Mouse (Mus musculus): Measurements from ENCODE around the gene Clasp2. TPM values are rescaled to one million over a fixed set of nuclear protein-coding genes. Genes with fewer than 3 reads are reported as not detected.

Clasp2 gene
- total and polyA plus RNA-seq, 2 experiments: 2.6 to 17.4 TPM

DNA sequence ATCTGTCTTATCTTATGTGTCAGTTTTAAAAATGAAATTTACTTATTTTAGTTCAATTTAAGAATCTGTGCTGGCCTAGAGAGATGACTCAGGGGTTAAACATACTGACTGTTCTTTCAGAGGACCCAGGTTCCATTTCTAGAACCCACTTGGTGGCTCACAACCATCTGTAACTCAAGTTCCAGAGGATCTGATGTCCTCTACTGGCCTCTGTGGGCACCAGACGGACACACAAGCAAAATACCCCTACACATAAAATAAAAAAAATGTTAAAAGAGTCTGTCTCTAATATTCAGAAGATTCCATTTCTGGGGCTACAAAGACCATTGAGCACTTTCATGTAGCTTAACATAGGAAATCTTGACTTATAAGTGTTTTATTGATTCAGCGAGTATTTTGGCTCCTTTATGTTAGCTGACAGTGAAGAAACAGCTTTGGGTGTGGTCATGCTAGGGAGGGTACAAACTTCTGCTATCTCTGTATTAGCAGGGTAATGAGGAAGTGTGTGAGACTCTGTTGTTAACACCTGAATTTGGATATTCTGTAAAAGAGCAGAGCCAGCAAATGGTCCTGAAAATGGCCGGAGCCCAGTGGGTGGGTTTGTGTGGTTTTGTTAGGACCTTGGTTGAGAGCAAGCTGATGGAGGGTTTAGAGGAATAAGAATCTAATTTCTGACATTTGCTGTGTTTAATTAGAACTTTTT, 200.0 kb downstream of the Clasp2 start:
- TF ChIP-seq POLR2A (IDR thresholded peaks at IDR 0.05; ENCODE audit: extremely low read depth, insufficient read depth, low read length) (no peak), CTCF (IDR thresholded peaks at IDR 0.05; ENCODE audit: low read depth, low read length) (no peak)
- no peak for DNase-seq (ENCODE audit: extremely low read depth, low read depth, low spot score)
- Histone ChIP-seq H3K4me1 (ENCODE audit: control insufficient read depth, insufficient read depth, low read length) (peaks cover 2% of the 10 kb centered on the region), H3K36me3 (ENCODE audit: control insufficient read depth, insufficient read depth, low read length) (peaks cover 10% of the 10 kb centered on the region), H3K27me3 (ENCODE audit: control insufficient read depth, insufficient read depth, low read length) (no peaks in the 10 kb centered on the region), H3K27ac (replicated peaks; ENCODE audit: insufficient read depth, low read depth, low read length) (no peak overlapping the region), H3K4me3 (ENCODE audit: insufficient read depth, low read depth, low read length) (no peak overlapping the region), H3K9ac (ENCODE audit: low read depth, low read length) (no peak overlapping the region), H3K79me2 (ENCODE audit: control insufficient read depth, insufficient read depth, low read length) (peaks cover 58% of the 10 kb centered on the region; the same call in 1 of the 2 replicates)
- WGBS: 92% methylated on average over 3 of the region's 3 CpGs

- no peak overlapping the region for H3K27ac ChIP-seq (replicated peaks; ENCODE audit: insufficient read depth, low read depth, low read length)
- peaks cover 17% of the 10 kb centered on the region for H3K36me3 ChIP-seq (ENCODE audit: control insufficient read depth, insufficient read depth, low read length)
These were observed 202.1 kb downstream of the Clasp2 start for GRCm38 (mm10) chr9:113943372-113943771.

DNA sequence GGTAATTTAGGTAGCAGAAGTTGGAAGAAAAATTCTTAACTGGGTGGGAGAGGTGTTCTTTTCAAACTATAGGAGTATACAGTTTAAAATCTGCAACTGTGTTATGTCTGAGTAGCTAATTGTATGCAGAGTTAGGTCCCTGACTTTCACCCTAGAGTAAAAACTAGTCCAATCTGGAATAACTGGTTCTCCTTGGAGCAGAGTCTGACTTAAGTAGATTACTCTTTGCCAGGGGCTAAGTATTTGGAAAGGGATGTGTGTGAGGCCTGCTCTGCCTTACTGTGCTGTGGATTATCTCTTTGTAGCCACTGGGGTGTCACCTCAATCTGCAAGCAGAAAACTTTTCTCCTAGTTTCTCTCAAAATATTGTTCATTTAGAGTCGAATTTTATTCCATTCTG, 205.9 kb downstream of the Clasp2 start:
- no peaks in the 10 kb centered on the region; the same call in 1 of the 2 replicates for H3K4me1 ChIP-seq (ENCODE audit: control insufficient read depth, insufficient read depth, low read length)
- TF ChIP-seq POLR2A (IDR thresholded peaks at IDR 0.05; ENCODE audit: extremely low read depth, insufficient read depth, low read length) (no peak), CTCF (IDR thresholded peaks at IDR 0.05; ENCODE audit: low read depth, low read length) (no peak)
- no peak overlapping the region for H3K27ac ChIP-seq (replicated peaks; ENCODE audit: insufficient read depth, low read depth, low read length)
- no peaks in the 10 kb centered on the region for H3K27me3 ChIP-seq (ENCODE audit: control insufficient read depth, insufficient read depth, low read length)
- H3K9ac ChIP-seq (ENCODE audit: low read depth, low read length): no peak overlapping the region
- DNase-seq (ENCODE audit: extremely low read depth, low read depth, low spot score): no peak
- peaks cover 20% of the 10 kb centered on the region; the same call in 1 of the 2 replicates for H3K79me2 ChIP-seq (ENCODE audit: control insufficient read depth, insufficient read depth, low read length)
- no peak overlapping the region for H3K4me3 ChIP-seq (ENCODE audit: insufficient read depth, low read depth, low read length)
- peaks cover 32% of the 10 kb centered on the region for H3K36me3 ChIP-seq (ENCODE audit: control insufficient read depth, insufficient read depth, low read length)
- WGBS: 91% methylated on average over 1 of the region's 1 CpGs

More at GRCm38 (mm10) chr9:113943372-113943771, 202.1 kb downstream of the Clasp2 start:
- Histone ChIP-seq H3K27me3 (ENCODE audit: control insufficient read depth, insufficient read depth, low read length) (no peaks in the 10 kb centered on the region), H3K4me3 (ENCODE audit: insufficient read depth, low read depth, low read length) (no peak overlapping the region), H3K9ac (ENCODE audit: low read depth, low read length) (no peak overlapping the region), H3K79me2 (ENCODE audit: control insufficient read depth, insufficient read depth, low read length) (peaks cover 45% of the 10 kb centered on the region; the same call in 1 of the 2 replicates), H3K4me1 (ENCODE audit: control insufficient read depth, insufficient read depth, low read length) (no peaks in the 10 kb centered on the region; the same call in 1 of the 2 replicates)
- WGBS: 100% methylated on average over 1 of the region's 1 CpGs
- no peak for DNase-seq (ENCODE audit: extremely low read depth, low read depth, low spot score)
- TF ChIP-seq CTCF (IDR thresholded peaks at IDR 0.05; ENCODE audit: low read depth, low read length): no peak
- no peak for TF ChIP-seq POLR2A (IDR thresholded peaks at IDR 0.05; ENCODE audit: extremely low read depth, insufficient read depth, low read length)

- TF ChIP-seq CTCF (IDR thresholded peaks at IDR 0.05; ENCODE audit: low read depth, low read length) (no peak), POLR2A (IDR thresholded peaks at IDR 0.05; ENCODE audit: extremely low read depth, insufficient read depth, low read length) (no peak)
- H3K9ac ChIP-seq (ENCODE audit: low read depth, low read length): no peak overlapping the region
- H3K79me2 ChIP-seq (ENCODE audit: control insufficient read depth, insufficient read depth, low read length): peaks cover 9% of the 10 kb centered on the region; the same call in 1 of the 2 replicates
- no peaks in the 10 kb centered on the region for H3K4me1 ChIP-seq (ENCODE audit: control insufficient read depth, insufficient read depth, low read length)
- no peak overlapping the region for H3K4me3 ChIP-seq (ENCODE audit: insufficient read depth, low read depth, low read length)
- no peaks in the 10 kb centered on the region for H3K27me3 ChIP-seq (ENCODE audit: control insufficient read depth, insufficient read depth, low read length)
- H3K27ac ChIP-seq (replicated peaks; ENCODE audit: insufficient read depth, low read depth, low read length): no peak overlapping the region
- WGBS: 96% methylated on average over 4 of the region's 4 CpGs
- DNase-seq (ENCODE audit: extremely low read depth, low read depth, low spot score): no peak
- peaks cover 46% of the 10 kb centered on the region for H3K36me3 ChIP-seq (ENCODE audit: control insufficient read depth, insufficient read depth, low read length)
These were observed 216.5 kb downstream of the Clasp2 start for GRCm38 (mm10) chr9:113957777-113958176.

DNA sequence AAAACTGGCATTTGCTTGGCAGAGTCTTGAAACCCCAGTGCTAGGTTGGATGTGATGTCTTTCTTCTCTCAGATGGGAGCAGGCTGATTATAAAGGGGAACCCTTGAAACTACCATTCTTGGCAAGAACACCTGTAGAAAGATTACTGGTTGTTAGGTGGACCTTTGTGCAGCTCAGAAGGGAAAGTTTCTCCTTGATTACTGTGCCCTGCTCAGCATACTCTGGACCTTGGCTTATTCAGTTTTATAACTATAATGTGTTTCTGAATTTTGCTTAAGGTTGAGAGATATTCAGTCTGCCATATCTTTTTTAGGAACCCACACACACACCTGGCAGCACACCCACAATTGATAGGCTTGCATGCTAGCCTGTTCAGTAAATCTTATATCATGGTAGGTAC, 222.4 kb downstream of the Clasp2 start:
- H3K9ac ChIP-seq (ENCODE audit: low read depth, low read length): no peak overlapping the region
- no peak for TF ChIP-seq POLR2A (IDR thresholded peaks at IDR 0.05; ENCODE audit: extremely low read depth, insufficient read depth, low read length)
- TF ChIP-seq CTCF (IDR thresholded peaks at IDR 0.05; ENCODE audit: low read depth, low read length): no peak
- no peaks in the 10 kb centered on the region for H3K4me1 ChIP-seq (ENCODE audit: control insufficient read depth, insufficient read depth, low read length)
- no peak overlapping the region for H3K27ac ChIP-seq (replicated peaks; ENCODE audit: insufficient read depth, low read depth, low read length)
- DNase-seq (ENCODE audit: extremely low read depth, low read depth, low spot score): no peak
- H3K79me2 ChIP-seq (ENCODE audit: control insufficient read depth, insufficient read depth, low read length): no peaks in the 10 kb centered on the region; the same call in 1 of the 2 replicates
- no peak overlapping the region for H3K4me3 ChIP-seq (ENCODE audit: insufficient read depth, low read depth, low read length)
- no peaks in the 10 kb centered on the region for H3K27me3 ChIP-seq (ENCODE audit: control insufficient read depth, insufficient read depth, low read length)
- H3K36me3 ChIP-seq (ENCODE audit: control insufficient read depth, insufficient read depth, low read length): peaks cover 74% of the 10 kb centered on the region

- WGBS: 98% methylated on average over 8 of the region's 8 CpGs
- TF ChIP-seq CTCF (IDR thresholded peaks at IDR 0.05; ENCODE audit: low read depth, low read length): no peak
- Histone ChIP-seq H3K9ac (ENCODE audit: low read depth, low read length) (no peak overlapping the region), H3K36me3 (ENCODE audit: control insufficient read depth, insufficient read depth, low read length) (peaks cover 73% of the 10 kb centered on the region), H3K27me3 (ENCODE audit: control insufficient read depth, insufficient read depth, low read length) (no peaks in the 10 kb centered on the region), H3K4me1 (ENCODE audit: control insufficient read depth, insufficient read depth, low read length) (no peaks in the 10 kb centered on the region), H3K79me2 (ENCODE audit: control insufficient read depth, insufficient read depth, low read length) (no peaks in the 10 kb centered on the region; the same call in 1 of the 2 replicates), H3K27ac (replicated peaks; ENCODE audit: insufficient read depth, low read depth, low read length) (no peak overlapping the region), H3K4me3 (ENCODE audit: insufficient read depth, low read depth, low read length) (no peak overlapping the region)
- DNase-seq (ENCODE audit: extremely low read depth, low read depth, low spot score): no peak
These were observed 223.1 kb downstream of the Clasp2 start for GRCm38 (mm10) chr9:113964415-113964814.

All from liver, adult 2 months (tissue).